Mouse (Mus musculus) cortical plate, adult 2 months (tissue): ENCODE measurements around the gene Fam102a.

ENCODE experiments used
- CTCF ChIP-seq: fragments of 200-500 bp; IDR thresholded peaks from 2 replicates; pipeline ENCODE4 v1.5.1; 2011; ENCODE audit warnings: mild to moderate bottlenecking, control low read depth, low read length; ENCODE audit not compliant: insufficient read depth; ENCODE audit errors: extremely low read depth
- POLR2A ChIP-seq: fragments of 200-500 bp; IDR thresholded peaks from 2 replicates; pipeline ENCODE4 v1.6.1; 2011; ENCODE audit warnings: mild to moderate bottlenecking, low read length, control low read depth; ENCODE audit not compliant: insufficient read depth; ENCODE audit errors: extremely low read depth

DNA sequence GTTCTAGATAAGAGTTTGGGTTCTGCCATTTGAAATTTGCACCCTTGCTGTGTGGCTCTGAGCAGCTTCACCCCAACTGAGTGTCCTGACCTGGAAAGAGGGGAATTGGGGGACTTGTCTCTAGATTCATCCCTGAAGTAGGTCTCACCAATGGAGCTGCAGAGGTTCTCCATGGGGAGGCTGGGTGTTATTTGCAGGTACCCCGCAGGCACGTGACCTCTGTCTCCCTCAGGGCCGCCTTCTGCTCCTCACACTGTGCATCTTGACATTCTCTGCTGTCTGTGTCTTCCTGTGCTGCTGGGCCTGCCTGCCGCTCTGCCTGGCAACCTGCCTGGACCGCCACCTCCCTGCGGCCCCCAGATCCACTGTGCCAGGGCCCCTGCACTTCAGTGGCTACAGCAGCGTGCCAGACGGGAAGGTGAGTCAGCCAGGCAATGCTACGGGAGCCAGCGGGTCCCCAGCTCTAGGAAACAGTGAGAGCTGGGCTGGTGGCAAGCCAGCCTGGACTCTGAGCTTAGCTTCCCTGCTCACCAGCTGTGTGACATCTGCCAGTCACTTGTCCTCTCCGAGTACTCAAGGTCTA lies 54.2 kb downstream of the Fam102a start:
- TF ChIP-seq CTCF (no peak), POLR2A (no peak)
